Mouse (Mus musculus) naive thymus-derived CD4-positive, alpha-beta T cell, adult 2 months (primary cell): ENCODE measurements at regions not wholly inside any gene's neighbourhood (a gene's known extent, or its start where the extent isn't known, plus 50 kb on each side); places are given as distances from the start of the nearest gene placed in this dataset.
"Not testable (repeated sequence)": the region's sequence is repeated elsewhere in the genome, so short reads cannot be mapped to it uniquely, and the experiment has no call there.

Experiments
- DNase-seq: peaks from one replicate; pipeline ENCODE4 v3.0.0-alpha.2; 2011; ENCODE audit warnings: low read depth

GRCm38 (mm10) chr12:98144464-98144863, 114.8 kb downstream of the Galc start:
- no peak for DNase-seq

GRCm38 (mm10) chr12:98143170-98143569, 116.1 kb downstream of the Galc start:
- no peak for DNase-seq

- not testable (repeated sequence) for DNase-seq
These were observed 119.4 kb downstream of the Galc start for GRCm38 (mm10) chr12:98139906-98140305.

GRCm38 (mm10) chr12:98131276-98131675, 128.0 kb downstream of the Galc start:
- no peak for DNase-seq

- DNase-seq = no peak
These were observed 135.7 kb downstream of the Galc start for GRCm38 (mm10) chr12:98123541-98123940.

- DNase-seq = no peak
These were observed 151.2 kb downstream of the Galc start for GRCm38 (mm10) chr12:98108039-98108438.

- DNase-seq = no peak
These were observed 152.2 kb downstream of the Galc start for GRCm38 (mm10) chr12:98106789-98107684.

GRCm38 (mm10) chr12:98106151-98106788, 153.0 kb downstream of the Galc start:
- DNase-seq = no peak

GRCm38 (mm10) chr12:98105749-98106148, 153.5 kb downstream of the Galc start:
- no peak for DNase-seq

GRCm38 (mm10) chr12:98090171-98090570, 169.1 kb downstream of the Galc start:
- no peak for DNase-seq

- no peak for DNase-seq
These were observed 180.9 kb downstream of the Galc start for GRCm38 (mm10) chr12:98078351-98078750.

- no peak for DNase-seq
These were observed 183.7 kb downstream of the Galc start for GRCm38 (mm10) chr12:98075580-98075979.

GRCm38 (mm10) chr12:98069110-98069509, 190.1 kb downstream of the Galc start:
- DNase-seq = no peak

GRCm38 (mm10) chr12:98059419-98060180, 199.7 kb downstream of the Galc start:
- no peak for DNase-seq

- no peak for DNase-seq
These were observed 200.3 kb downstream of the Galc start for GRCm38 (mm10) chr12:98058977-98059376.

GRCm38 (mm10) chr12:98050934-98051333, 208.3 kb downstream of the Galc start:
- DNase-seq = no peak

GRCm38 (mm10) chr12:98050500-98050899, 208.8 kb downstream of the Galc start:
- DNase-seq = no peak

- no peak for DNase-seq
These were observed 209.2 kb downstream of the Galc start for GRCm38 (mm10) chr12:98050057-98050456.

GRCm38 (mm10) chr12:98047765-98048164, 211.5 kb downstream of the Galc start:
- no peak for DNase-seq

GRCm38 (mm10) chr12:98046459-98047440, 212.5 kb downstream of the Galc start:
- DNase-seq = no peak

- no peak for DNase-seq
These were observed 213.3 kb downstream of the Galc start for GRCm38 (mm10) chr12:98045784-98046458.
